Mouse (Mus musculus) MEL (cell line): ENCODE results near the gene Acsl5.

Experiments
- CTCF ChIP-seq, 3 experiments: IDR thresholded peaks in 2 of 3; conservative IDR thresholded peaks in 1 of 3; 2 replicates each; pipeline ENCODE4 v1.5.1; 2011 to 2012; ENCODE audit warnings: low read length in 3 of 3, low read depth in 2 of 3, mild to moderate bottlenecking in 2 of 3, improper control_type of control experiment in 1 of 3, inconsistent platforms in 1 of 3, mixed read lengths in 1 of 3, moderate library complexity in 1 of 3; ENCODE audit not compliant: control insufficient read depth in 1 of 3, insufficient read depth in 1 of 3, poor library complexity in 1 of 3, severe bottlenecking in 1 of 3
- E2F4 ChIP-seq: IDR thresholded peaks from 2 replicates; pipeline ENCODE4 v1.6.1; 2011; ENCODE audit warnings: low read depth, low read length, improper control_type of control experiment, borderline replicate concordance
- EP300 ChIP-seq, 2 experiments: IDR thresholded peaks; 2 replicates each; pipeline ENCODE4 v1.6.1; 2011; ENCODE audit warnings: improper control_type of control experiment in 2 of 2, low read length in 2 of 2, low read depth in 1 of 2, mild to moderate bottlenecking in 1 of 2
- HCFC1 ChIP-seq: IDR thresholded peaks from 2 replicates; pipeline ENCODE4 v1.6.1; 2012; ENCODE audit warnings: low read depth, mild to moderate bottlenecking, inconsistent platforms, low read length, improper control_type of control experiment, moderate library complexity
- JUND ChIP-seq: IDR thresholded peaks from 2 replicates; pipeline ENCODE4 v1.6.1; 2011; ENCODE audit warnings: low read depth, mild to moderate bottlenecking, improper control_type of control experiment, low read length
- MYB ChIP-seq: IDR thresholded peaks from 2 replicates; pipeline ENCODE4 v1.6.1; 2011; ENCODE audit warnings: mild to moderate bottlenecking, low read depth, low read length, improper control_type of control experiment
- POLR2A ChIP-seq, 2 experiments: IDR thresholded peaks; 2 replicates each; pipeline ENCODE4 v1.6.1; 2011 to 2012; ENCODE audit warnings: low read length in 2 of 2, mild to moderate bottlenecking in 2 of 2, control low read depth in 1 of 2, improper control_type of control experiment in 1 of 2, low read depth in 1 of 2, moderate library complexity in 1 of 2; ENCODE audit not compliant: control insufficient read depth in 1 of 2, insufficient read depth in 1 of 2, poor library complexity in 1 of 2
- ZKSCAN1 ChIP-seq: IDR thresholded peaks from 2 replicates; pipeline ENCODE4 v1.6.1; 2012; ENCODE audit warnings: low read depth, mild to moderate bottlenecking, inconsistent platforms, low read length, improper control_type of control experiment, moderate library complexity

- TF ChIP-seq ZKSCAN1 (no peak), HCFC1 (no peak), EP300 (IDR thresholded peaks at IDR 0.05; ENCODE audit: low read depth in 1 of 2, low read length in 2 of 2) (no peak), CTCF (IDR thresholded peaks at IDR 0.05 in 2 of 3, conservative IDR thresholded peaks at IDR 0.05 in 1 of 3; ENCODE audit: control insufficient read depth in 1 of 3, insufficient read depth in 1 of 3, low read depth in 2 of 3, low read length in 3 of 3, poor library complexity in 1 of 3, severe bottlenecking in 1 of 3) (no peak), POLR2A (IDR thresholded peaks at IDR 0.05; ENCODE audit: control insufficient read depth in 1 of 2, insufficient read depth in 1 of 2, low read depth in 1 of 2, low read length in 2 of 2, poor library complexity in 1 of 2) (no peak), JUND (no peak), E2F4 (no peak), MYB (no peak)
Observed at GRCm38 (mm10) chr19:55276770-55277169, 25.0 kb downstream of the Acsl5 start.
